Mouse (Mus musculus): ENCODE measurements at regions not wholly inside any gene's neighbourhood (a gene's known extent, or its start where the extent isn't known, plus 50 kb on each side); places are given as distances from the start of the nearest gene placed in this dataset.
A peak's percentile ranks its signal among the peaks of the same experiment; 100 is the strongest.

DNA sequence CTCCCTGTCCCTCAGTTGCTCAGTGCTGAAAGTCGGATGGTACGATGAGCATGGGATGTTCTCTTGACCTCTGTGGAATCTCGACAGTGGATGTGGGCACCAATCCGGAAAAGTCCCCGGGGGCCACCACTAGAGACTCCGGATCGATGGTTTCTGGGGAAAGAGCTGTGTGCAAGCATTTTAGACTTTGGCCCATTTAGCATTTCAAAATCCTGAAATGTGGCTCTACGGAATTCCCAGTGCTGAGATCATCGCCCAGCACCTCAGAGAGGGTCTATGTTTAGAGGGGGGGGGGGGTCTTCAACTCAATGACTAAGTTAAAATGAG lies 68.6 kb downstream of the Tomm20 start:
- no peak overlapping the region for H3K4me3 ChIP-seq (ENCODE audit: low read length)
- no peaks in the 10 kb centered on the region for H3K36me3 ChIP-seq (ENCODE audit: insufficient read depth, low read length)
- H3K4me2 ChIP-seq (replicated peaks; ENCODE audit: low read depth, low read length), result no peak overlapping the region
- no peak overlapping the region for H3K9ac ChIP-seq (replicated peaks; ENCODE audit: low read length)
- WGBS, result 40% methylated on average over 9 of the region's 9 CpGs
- ATAC-seq (ENCODE audit: low FRiP score, low TSS enrichment), result no peak
- H3K27ac ChIP-seq (ENCODE audit: low read length), result peak overlapping the region; percentile 13; the same call in 1 of the 2 replicates
- H3K9me3 ChIP-seq (ENCODE audit: low read length), result no peaks in the 10 kb centered on the region
- H3K4me1 ChIP-seq (ENCODE audit: insufficient read depth, low read length), result peaks cover 22% of the 10 kb centered on the region
- H3K27me3 ChIP-seq (ENCODE audit: insufficient read depth, low read length), result no peaks in the 10 kb centered on the region

- Histone ChIP-seq H3K27me3 (ENCODE audit: insufficient read depth, low read length) (no peaks in the 10 kb centered on the region), H3K9ac (replicated peaks; ENCODE audit: low read length) (no peak overlapping the region), H3K4me3 (ENCODE audit: low read length) (no peak overlapping the region), H3K36me3 (ENCODE audit: insufficient read depth, low read length) (no peaks in the 10 kb centered on the region), H3K9me3 (ENCODE audit: low read length) (no peaks in the 10 kb centered on the region), H3K4me2 (replicated peaks; ENCODE audit: low read depth, low read length) (no peak overlapping the region), H3K4me1 (ENCODE audit: insufficient read depth, low read length) (peaks cover 24% of the 10 kb centered on the region), H3K27ac (ENCODE audit: low read length) (peak overlapping the region; percentile 55)
- ATAC-seq (ENCODE audit: low FRiP score, low TSS enrichment), result peak; percentile 90
- whole genome bisulfite sequencing, result 19% methylated on average over 9 of the region's 9 CpGs
Measured at GRCm38 (mm10) chr8:126876300-126877038, 69.2 kb downstream of the Tomm20 start.

- no peak for ATAC-seq (ENCODE audit: low FRiP score, low TSS enrichment)
- Histone ChIP-seq H3K4me2 (replicated peaks; ENCODE audit: low read depth, low read length) (no peak overlapping the region), H3K36me3 (ENCODE audit: insufficient read depth, low read length) (no peaks in the 10 kb centered on the region), H3K4me3 (ENCODE audit: low read length) (no peak overlapping the region), H3K27me3 (ENCODE audit: insufficient read depth, low read length) (no peaks in the 10 kb centered on the region), H3K9me3 (ENCODE audit: low read length) (no peaks in the 10 kb centered on the region), H3K27ac (ENCODE audit: low read length) (peak overlapping the region; percentile 55), H3K9ac (replicated peaks; ENCODE audit: low read length) (0 out of 2 replicates have a peak overlapping the region, but pooled peaks have one; percentile 17), H3K4me1 (ENCODE audit: insufficient read depth, low read length) (peaks cover 24% of the 10 kb centered on the region)
- 76% methylated on average over 7 of the region's 7 CpGs for WGBS
Measured at GRCm38 (mm10) chr8:126875491-126876155, 70.0 kb downstream of the Tomm20 start.

GRCm38 (mm10) chr8:126874846-126875245 lies 70.8 kb downstream of the Tomm20 start:
- WGBS, result 100% methylated on average over 1 of the region's 1 CpGs
- no peaks in the 10 kb centered on the region for H3K9me3 ChIP-seq (ENCODE audit: low read length)
- no peak overlapping the region for H3K9ac ChIP-seq (replicated peaks; ENCODE audit: low read length)
- no peak for ATAC-seq (ENCODE audit: low FRiP score, low TSS enrichment)
- no peak overlapping the region for H3K4me2 ChIP-seq (replicated peaks; ENCODE audit: low read depth, low read length)
- H3K36me3 ChIP-seq (ENCODE audit: insufficient read depth, low read length), result no peaks in the 10 kb centered on the region
- no peak overlapping the region for H3K27ac ChIP-seq (ENCODE audit: low read length)
- peaks cover 24% of the 10 kb centered on the region for H3K4me1 ChIP-seq (ENCODE audit: insufficient read depth, low read length)
- H3K4me3 ChIP-seq (ENCODE audit: low read length), result no peak overlapping the region
- H3K27me3 ChIP-seq (ENCODE audit: insufficient read depth, low read length), result no peaks in the 10 kb centered on the region

GRCm38 (mm10) chr8:126874126-126874730 lies 71.4 kb downstream of the Tomm20 start:
- Histone ChIP-seq H3K9ac (replicated peaks; ENCODE audit: low read length) (no peak overlapping the region), H3K27ac (ENCODE audit: low read length) (no peak overlapping the region), H3K36me3 (ENCODE audit: insufficient read depth, low read length) (no peaks in the 10 kb centered on the region), H3K4me3 (ENCODE audit: low read length) (no peak overlapping the region), H3K4me2 (replicated peaks; ENCODE audit: low read depth, low read length) (no peak overlapping the region), H3K4me1 (ENCODE audit: insufficient read depth, low read length) (peaks cover 27% of the 10 kb centered on the region), H3K27me3 (ENCODE audit: insufficient read depth, low read length) (no peaks in the 10 kb centered on the region), H3K9me3 (ENCODE audit: low read length) (no peaks in the 10 kb centered on the region)
- 64% methylated on average over 6 of the region's 6 CpGs for WGBS
- no peak for ATAC-seq (ENCODE audit: low FRiP score, low TSS enrichment)

- H3K9ac ChIP-seq (replicated peaks; ENCODE audit: low read length), result no peak overlapping the region
- ATAC-seq (ENCODE audit: low FRiP score, low TSS enrichment), result no peak
- no peak overlapping the region for H3K4me2 ChIP-seq (replicated peaks; ENCODE audit: low read depth, low read length)
- no peaks in the 10 kb centered on the region for H3K27me3 ChIP-seq (ENCODE audit: insufficient read depth, low read length)
- H3K4me3 ChIP-seq (ENCODE audit: low read length), result no peak overlapping the region
- peaks cover 30% of the 10 kb centered on the region for H3K4me1 ChIP-seq (ENCODE audit: insufficient read depth, low read length)
- WGBS, result 57% methylated on average over 7 of the region's 7 CpGs
- no peak overlapping the region for H3K27ac ChIP-seq (ENCODE audit: low read length)
- no peaks in the 10 kb centered on the region for H3K9me3 ChIP-seq (ENCODE audit: low read length)
- H3K36me3 ChIP-seq (ENCODE audit: insufficient read depth, low read length), result no peaks in the 10 kb centered on the region
Measured at GRCm38 (mm10) chr8:126873306-126873705, 72.3 kb downstream of the Tomm20 start.

DNA sequence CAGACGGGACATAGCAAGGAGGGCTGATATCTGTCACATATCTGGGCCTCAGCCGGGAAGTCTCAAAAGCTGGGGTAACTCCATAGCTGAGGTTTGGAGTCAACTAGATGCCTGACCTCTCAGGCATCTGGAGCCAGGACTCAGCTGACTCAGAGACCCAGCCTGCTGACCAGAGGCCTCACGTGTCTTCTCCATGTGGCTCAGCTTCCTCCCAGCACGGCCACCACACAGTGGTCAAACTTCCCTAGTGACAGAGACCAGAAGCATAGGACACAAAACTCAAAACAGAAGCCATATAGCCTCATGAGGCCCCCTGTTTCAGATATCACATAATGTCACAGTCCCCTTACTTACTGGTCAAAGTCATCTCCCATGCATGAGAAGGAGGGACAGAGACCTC lies 73.1 kb downstream of the Tomm20 start:
- H3K4me2 ChIP-seq (replicated peaks; ENCODE audit: low read depth, low read length), result no peak overlapping the region
- H3K27me3 ChIP-seq (ENCODE audit: insufficient read depth, low read length), result no peaks in the 10 kb centered on the region
- no peak overlapping the region for H3K27ac ChIP-seq (ENCODE audit: low read length)
- no peaks in the 10 kb centered on the region for H3K36me3 ChIP-seq (ENCODE audit: insufficient read depth, low read length)
- 78% methylated on average over 4 of the region's 4 CpGs for WGBS
- ATAC-seq (ENCODE audit: low FRiP score, low TSS enrichment), result no peak
- H3K9me3 ChIP-seq (ENCODE audit: low read length), result no peaks in the 10 kb centered on the region
- H3K4me1 ChIP-seq (ENCODE audit: insufficient read depth, low read length), result peaks cover 30% of the 10 kb centered on the region
- H3K4me3 ChIP-seq (ENCODE audit: low read length), result no peak overlapping the region
- no peak overlapping the region for H3K9ac ChIP-seq (replicated peaks; ENCODE audit: low read length)

- no peaks in the 10 kb centered on the region for H3K27me3 ChIP-seq (ENCODE audit: insufficient read depth, low read length)
- no peak overlapping the region for H3K4me3 ChIP-seq (ENCODE audit: low read length)
- H3K4me2 ChIP-seq (replicated peaks; ENCODE audit: low read depth, low read length), result no peak overlapping the region
- H3K9ac ChIP-seq (replicated peaks; ENCODE audit: low read length), result no peak overlapping the region
- H3K36me3 ChIP-seq (ENCODE audit: insufficient read depth, low read length), result no peaks in the 10 kb centered on the region
- peaks cover 27% of the 10 kb centered on the region for H3K4me1 ChIP-seq (ENCODE audit: insufficient read depth, low read length)
- WGBS, result 91% methylated on average over 8 of the region's 8 CpGs
- no peak overlapping the region for H3K27ac ChIP-seq (ENCODE audit: low read length)
- ATAC-seq (ENCODE audit: low FRiP score, low TSS enrichment), result no peak
- H3K9me3 ChIP-seq (ENCODE audit: low read length), result no peaks in the 10 kb centered on the region
Measured at GRCm38 (mm10) chr8:126872133-126872532, 73.5 kb downstream of the Tomm20 start.

GRCm38 (mm10) chr8:126869464-126869850 lies 76.2 kb downstream of the Tomm20 start:
- H3K4me3 ChIP-seq (ENCODE audit: low read length), result no peak overlapping the region
- no peaks in the 10 kb centered on the region for H3K9me3 ChIP-seq (ENCODE audit: low read length)

More at GRCm38 (mm10) chr8:126869464-126869850, 76.2 kb downstream of the Tomm20 start:
- H3K36me3 ChIP-seq (ENCODE audit: insufficient read depth, low read length), result no peaks in the 10 kb centered on the region
- no peak for ATAC-seq (ENCODE audit: low FRiP score, low TSS enrichment)
- no peaks in the 10 kb centered on the region for H3K27me3 ChIP-seq (ENCODE audit: insufficient read depth, low read length)
- H3K9ac ChIP-seq (replicated peaks; ENCODE audit: low read length), result no peak overlapping the region
- H3K27ac ChIP-seq (ENCODE audit: low read length), result peak overlapping the region; percentile 44; the same call in 1 of the 2 replicates
- H3K4me2 ChIP-seq (replicated peaks; ENCODE audit: low read depth, low read length), result no peak overlapping the region
- 62% methylated on average over 1 of the region's 1 CpGs for WGBS
- H3K4me1 ChIP-seq (ENCODE audit: insufficient read depth, low read length), result peaks cover 8% of the 10 kb centered on the region

All from kidney, embryonic 16.5 days (tissue).